Mouse (Mus musculus) midbrain, embryonic 16.5 days (tissue): ENCODE results near the gene Ddr1. TPM values are rescaled to one million over a fixed set of nuclear protein-coding genes. Genes with fewer than 3 reads are reported as not detected.

Experiments
- ATAC-seq: fragments of 200-750 bp; cut with Nextera tagmentation; 2 replicates; pipeline ENCODE4 v1.8.0; 2017; ENCODE audit warnings: moderate TSS enrichment
- H3K27ac ChIP-seq: fragments of 300-500 bp; sonication (generic); 2 replicates; pipeline ENCODE4 v1.5.1; 2014; ENCODE audit warnings: mild to moderate bottlenecking, low read length, mixed read lengths
- H3K27me3 ChIP-seq: fragments of 300-500 bp; sonication (generic); 2 replicates; pipeline ENCODE4 v1.6.1; 2014; ENCODE audit warnings: low read depth, low read length, mixed read lengths; ENCODE audit not compliant: control insufficient read depth, insufficient read depth
- H3K36me3 ChIP-seq: fragments of 300-500 bp; sonication (generic); 2 replicates; pipeline ENCODE4 v1.6.1; 2014; ENCODE audit warnings: mild to moderate bottlenecking, low read length, moderate library complexity, mixed read lengths; ENCODE audit not compliant: control insufficient read depth, insufficient read depth
- H3K4me1 ChIP-seq: fragments of 300-500 bp; sonication (generic); 2 replicates; pipeline ENCODE4 v1.6.1; 2014; ENCODE audit warnings: mild to moderate bottlenecking, low read length, mixed read lengths; ENCODE audit not compliant: control insufficient read depth, insufficient read depth
- H3K4me2 ChIP-seq: fragments of 300-500 bp; sonication (generic); 2 replicates; pipeline ENCODE4 v1.6.1; 2014; ENCODE audit warnings: mild to moderate bottlenecking, low read length, mixed read lengths
- H3K4me3 ChIP-seq: fragments of 300-500 bp; sonication (generic); 2 replicates; pipeline ENCODE4 v1.5.1; 2014; ENCODE audit warnings: low read depth, mild to moderate bottlenecking, low read length, moderate library complexity, mixed read lengths
- H3K9ac ChIP-seq: fragments of 300-500 bp; sonication (generic); 2 replicates; pipeline ENCODE4 v1.6.1; 2014; ENCODE audit warnings: low read depth, low read length, mixed read lengths
- H3K9me3 ChIP-seq: fragments of 300-500 bp; sonication (generic); replicated peaks from 2 replicates; pipeline ENCODE4 v1.6.1; 2014; ENCODE audit warnings: mild to moderate bottlenecking, low read length, mixed read lengths; ENCODE audit not compliant: control insufficient read depth, poor library complexity, severe bottlenecking
- WGBS: fragments of 180-500 bp; shearing (Covaris S2); extraction: QIAGEN DNeasy Blood & Tissue Kit; methylation state at CpG from one replicate; pipeline ENCODE4 v1.1.7; 2014; 5-methylcytosine and 5-hydroxymethylcytosine counted together
- polyA plus RNA-seq: library from polyadenylated mRNA; unstranded; fragments of >200 nt; fragmentation: Nextera tagmentation; extraction: Ambion mirVana; gene quantifications from 2 replicates; pipeline ENCODE4 v1.2.1, GENCODE M21; 2015

The Ddr1 gene
- 87.8 and 103 TPM in 2 replicates for polyA plus RNA-seq

- 4% methylated on average over 19 of the region's 19 CpGs for WGBS
- Histone ChIP-seq H3K36me3 (no peaks in the 10 kb centered on the region), H3K9me3 (no peaks in the 10 kb centered on the region), H3K9ac (peak within 1 kb of the TSS; percentile 78), H3K27ac (peak within 1 kb of the TSS; percentile 98), H3K27me3 (no peaks in the 10 kb centered on the region), H3K4me3 (peak within 1 kb of the TSS; percentile 47), H3K4me2 (peak within 1 kb of the TSS; percentile 69), H3K4me1 (peaks cover 23% of the 10 kb centered on the region)
- peak; percentile 25; the same call in 1 of the 2 replicates for ATAC-seq
Observed at GRCm38 (mm10) chr17:35704621-35705464, at the start of gene Ddr1. Gene Ddr1 (minus strand): TSS chr17:35704621.

- Histone ChIP-seq H3K36me3 (no peaks in the 10 kb centered on the region), H3K27ac (no peak overlapping the region), H3K9ac (no peak overlapping the region), H3K4me1 (no peaks in the 10 kb centered on the region), H3K4me2 (no peak overlapping the region), H3K9me3 (no peaks in the 10 kb centered on the region), H3K4me3 (no peak overlapping the region), H3K27me3 (no peaks in the 10 kb centered on the region)
- 97% methylated on average over 7 of the region's 7 CpGs for WGBS
- ATAC-seq: no peak
Observed at GRCm38 (mm10) chr17:35753668-35754067, 49.2 kb upstream of the Ddr1 start.

- no peaks in the 10 kb centered on the region for H3K9me3 ChIP-seq
- no peaks in the 10 kb centered on the region for H3K27me3 ChIP-seq
- ATAC-seq: peak; percentile 68
- 43% methylated on average over 7 of the region's 7 CpGs for WGBS
- H3K9ac ChIP-seq: no peak overlapping the region
- H3K4me2 ChIP-seq: no peak overlapping the region
- H3K36me3 ChIP-seq: no peaks in the 10 kb centered on the region
- no peaks in the 10 kb centered on the region for H3K4me1 ChIP-seq
- peak overlapping the region; percentile 34; the same call in 1 of the 2 replicates for H3K27ac ChIP-seq
- H3K4me3 ChIP-seq: no peak overlapping the region
Observed at GRCm38 (mm10) chr17:35752221-35752811, 47.9 kb upstream of the Ddr1 start.

DNA sequence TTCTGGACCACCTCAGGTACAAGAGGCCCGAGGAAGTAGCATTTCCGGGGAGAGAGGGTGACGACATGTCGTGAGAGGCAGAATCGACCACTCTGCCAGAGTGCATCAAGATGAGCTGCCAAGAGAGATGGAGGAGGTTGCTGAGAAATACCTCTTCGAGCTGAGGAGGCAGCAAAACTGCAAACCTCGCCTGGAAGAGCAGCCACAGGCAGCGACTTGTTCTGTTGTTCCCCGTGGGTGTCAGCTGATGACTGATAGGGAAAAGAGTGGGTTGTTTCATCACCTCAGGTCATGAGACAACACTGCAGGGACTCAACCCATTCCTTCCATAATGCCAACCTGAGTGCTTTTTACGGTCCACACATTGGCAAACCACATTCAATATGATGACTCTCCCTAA lies 45.3 kb upstream of the Ddr1 start:
- no peak overlapping the region for H3K4me3 ChIP-seq
- no peaks in the 10 kb centered on the region for H3K27me3 ChIP-seq
- H3K27ac ChIP-seq: no peak overlapping the region
- WGBS: 82% methylated on average over 10 of the region's 10 CpGs
- no peaks in the 10 kb centered on the region for H3K4me1 ChIP-seq
- no peak overlapping the region for H3K9ac ChIP-seq
- H3K36me3 ChIP-seq: no peaks in the 10 kb centered on the region
- H3K4me2 ChIP-seq: no peak overlapping the region
- H3K9me3 ChIP-seq: no peaks in the 10 kb centered on the region
- ATAC-seq: no peak

DNA sequence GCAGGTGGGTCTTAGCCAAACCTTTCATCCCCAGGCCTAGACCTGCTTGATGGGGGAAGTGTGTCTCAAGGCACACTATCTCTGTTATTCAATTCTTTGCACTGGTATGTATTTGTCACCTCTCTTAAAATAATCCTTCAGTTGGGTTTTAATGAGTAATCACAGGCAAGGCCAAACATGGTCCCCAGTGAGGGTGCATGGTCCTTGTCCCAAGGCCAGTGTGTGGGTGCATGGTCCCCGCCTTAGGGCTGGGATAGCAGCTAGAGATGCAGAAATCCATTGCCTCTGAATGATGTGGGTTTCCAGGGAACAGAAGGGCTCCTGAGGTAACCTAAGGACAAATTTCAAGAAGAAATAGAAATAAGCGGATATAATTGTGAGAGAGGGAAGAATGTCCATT lies 39.9 kb upstream of the Ddr1 start:
- H3K9me3 ChIP-seq: no peaks in the 10 kb centered on the region
- no peak for ATAC-seq
- 96% methylated on average over 2 of the region's 2 CpGs for WGBS
- H3K4me1 ChIP-seq: no peaks in the 10 kb centered on the region
- no peak overlapping the region for H3K27ac ChIP-seq
- no peak overlapping the region for H3K9ac ChIP-seq
- no peaks in the 10 kb centered on the region for H3K27me3 ChIP-seq
- H3K4me2 ChIP-seq: no peak overlapping the region
- H3K4me3 ChIP-seq: no peak overlapping the region
- H3K36me3 ChIP-seq: no peaks in the 10 kb centered on the region

- Histone ChIP-seq H3K27me3 (no peaks in the 10 kb centered on the region), H3K36me3 (no peaks in the 10 kb centered on the region), H3K27ac (no peak overlapping the region), H3K9ac (no peak overlapping the region), H3K4me1 (no peaks in the 10 kb centered on the region), H3K9me3 (no peaks in the 10 kb centered on the region), H3K4me3 (no peak overlapping the region), H3K4me2 (no peak overlapping the region)
- no peak for ATAC-seq
- WGBS: 76% methylated on average over 3 of the region's 3 CpGs
Observed at GRCm38 (mm10) chr17:35742948-35743347, 38.5 kb upstream of the Ddr1 start.

DNA sequence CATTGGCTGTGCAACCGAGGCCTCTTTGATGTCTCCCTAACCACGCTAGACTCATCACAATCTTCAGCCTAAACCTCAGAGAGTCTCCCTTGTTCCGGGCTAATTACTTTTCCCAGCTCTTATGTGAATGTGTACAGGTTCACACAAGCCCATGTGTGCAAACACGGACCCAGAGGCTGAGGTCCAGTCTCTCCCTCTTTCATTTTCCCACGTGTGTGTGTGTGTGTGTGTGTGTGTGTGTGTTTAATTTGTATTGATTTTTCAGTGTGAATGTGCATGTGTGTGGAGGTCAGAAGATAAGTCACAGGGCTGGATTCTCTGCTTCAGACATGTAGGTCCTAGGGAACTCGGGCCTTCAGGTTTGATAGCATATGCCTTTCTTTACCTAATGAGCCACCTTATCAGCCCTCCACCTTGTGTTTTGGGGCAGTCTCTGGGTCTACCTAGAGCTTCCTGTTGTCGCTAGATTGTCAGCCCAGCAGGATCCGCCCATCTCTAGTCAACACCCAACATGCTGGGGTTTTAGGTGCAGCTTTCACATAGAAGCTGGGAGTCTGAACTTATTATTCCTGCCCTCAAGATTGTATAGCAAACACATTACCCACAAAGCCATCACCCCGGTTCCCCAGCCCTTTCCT lies 37.3 kb upstream of the Ddr1 start:
- no peak overlapping the region for H3K27ac ChIP-seq
- WGBS: 87% methylated on average over 9 of the region's 9 CpGs
- H3K9ac ChIP-seq: no peak overlapping the region
- no peaks in the 10 kb centered on the region for H3K4me1 ChIP-seq
- H3K36me3 ChIP-seq: no peaks in the 10 kb centered on the region
- no peak overlapping the region for H3K4me2 ChIP-seq
- no peak for ATAC-seq
- no peaks in the 10 kb centered on the region for H3K27me3 ChIP-seq
- no peaks in the 10 kb centered on the region for H3K9me3 ChIP-seq
- no peak overlapping the region for H3K4me3 ChIP-seq

GRCm38 (mm10) chr17:35740276-35740880 lies 36.0 kb upstream of the Ddr1 start:
- Histone ChIP-seq H3K9ac (no peak overlapping the region), H3K36me3 (no peaks in the 10 kb centered on the region), H3K4me1 (no peaks in the 10 kb centered on the region), H3K27me3 (no peaks in the 10 kb centered on the region), H3K27ac (no peak overlapping the region), H3K4me3 (no peak overlapping the region), H3K4me2 (no peak overlapping the region), H3K9me3 (no peaks in the 10 kb centered on the region)
- no peak for ATAC-seq
- 75% methylated on average over 5 of the region's 5 CpGs for WGBS
